Mouse (Mus musculus) megakaryocyte progenitor cell, adult 5-6 weeks (primary cell): Measurements from ENCODE around the gene Rab24. TPM values are rescaled to one million over a fixed set of nuclear protein-coding genes. Genes with fewer than 3 reads are reported as not detected.

Experiments
- total RNA-seq, 2 experiments: library from RNA; stranded (forward) in 1 of 2; stranded (reverse) in 1 of 2; fragments of 157-497, 149-512 nt in 1 of 2; fragments of 200-1000 nt in 1 of 2; gene quantifications; 2 replicates each; pipeline versions ENCODE4 v1.2.3 to v1.2.4; 2015 to 2017

Gene Rab24
- total RNA-seq, 2 experiments from 2014 or later = 34.6 to 152 TPM

Other genes with a start within 250 kb of the Rab24 start
- 38.0 and 49.0 TPM in 2 replicates for gene Uimc1, start 221.6 kb downstream of the Rab24 start, total RNA-seq (2015)
- gene Uimc1, start 221.6 kb downstream of the Rab24 start, total RNA-seq (2017) = 63.0 and 67.2 TPM in 2 replicates
- gene Zfp346, start 216.6 kb downstream of the Rab24 start, total RNA-seq (2015) = 9.1 and 13.8 TPM in 2 replicates
- 10.8 and 13.4 TPM in 2 replicates for gene Zfp346, start 216.6 kb downstream of the Rab24 start, total RNA-seq (2017)
- not detected in 2 replicates for gene Gm17617, start 188.4 kb downstream of the Rab24 start, total RNA-seq (2015)
- gene Gm17617, start 188.4 kb downstream of the Rab24 start, total RNA-seq (2017) = not detected in 2 replicates
- gene Fgfr4, start 169.3 kb downstream of the Rab24 start, total RNA-seq (2015) = not detected in 2 replicates
- gene Fgfr4, start 169.3 kb downstream of the Rab24 start, total RNA-seq (2017) = not detected in 2 replicates
- 90.4 and 94.9 TPM in 2 replicates for gene Nsd1, start 112.2 kb downstream of the Rab24 start, total RNA-seq (2015)
- 74.5 and 89.7 TPM in 2 replicates for gene Nsd1, start 112.2 kb downstream of the Rab24 start, total RNA-seq (2017)
- 350 and 360 TPM in 2 replicates for gene Prelid1, start 1.4 kb downstream of the Rab24 start, total RNA-seq (2015)
- gene Prelid1, start 1.4 kb downstream of the Rab24 start, total RNA-seq (2017) = 108 and 125 TPM in 2 replicates
- gene Mxd3, start 7.9 kb upstream of the Rab24 start, total RNA-seq (2015) = 4.7 and 6.9 TPM in 2 replicates
- gene Mxd3, start 7.9 kb upstream of the Rab24 start, total RNA-seq (2017) = 4.7 and 16.3 TPM in 2 replicates
- gene Lman2, start 40.8 kb upstream of the Rab24 start, total RNA-seq (2015) = 86.8 and 102 TPM in 2 replicates
- gene Lman2, start 40.8 kb upstream of the Rab24 start, total RNA-seq (2017) = 126 and 131 TPM in 2 replicates
- 11.5 and 12.6 TPM in 2 replicates for gene Rgs14, start 47.8 kb upstream of the Rab24 start, total RNA-seq (2015)
- gene Rgs14, start 47.8 kb upstream of the Rab24 start, total RNA-seq (2017) = 9.7 and 17.4 TPM in 2 replicates
- gene Slc34a1, start 76.2 kb upstream of the Rab24 start, total RNA-seq (2015) = 0.12 and 0.95 TPM in 2 replicates
- 0.08 and 1.1 TPM in 2 replicates for gene Slc34a1, start 76.2 kb upstream of the Rab24 start, total RNA-seq (2017)
- gene Pfn3, start 93.3 kb upstream of the Rab24 start, total RNA-seq (2015) = not detected in 2 replicates
- not detected in 2 replicates for gene Pfn3, start 93.3 kb upstream of the Rab24 start, total RNA-seq (2017)
- not detected in 2 replicates for gene F12, start 104.8 kb upstream of the Rab24 start, total RNA-seq (2015)
- gene F12, start 104.8 kb upstream of the Rab24 start, total RNA-seq (2017) = not detected in 2 replicates
- gene Grk6, start 123.1 kb upstream of the Rab24 start, total RNA-seq (2015) = 51.7 and 52.6 TPM in 2 replicates
- gene Grk6, start 123.1 kb upstream of the Rab24 start, total RNA-seq (2017) = 81.7 and 88.6 TPM in 2 replicates
- 0.72 and 1.7 TPM in 2 replicates for gene Prr7, start 142.3 kb upstream of the Rab24 start, total RNA-seq (2015)
- 1.5 TPM in 2 replicates for gene Prr7, start 142.3 kb upstream of the Rab24 start, total RNA-seq (2017)
- gene Dbn1, start 166.2 kb upstream of the Rab24 start, total RNA-seq (2015) = 0.72 and 0.76 TPM in 2 replicates
- 2.3 and 2.7 TPM in 2 replicates for gene Dbn1, start 166.2 kb upstream of the Rab24 start, total RNA-seq (2017)
- 12.7 and 13.0 TPM in 2 replicates for gene Pdlim7, start 191.7 kb upstream of the Rab24 start, total RNA-seq (2015)
- 5.3 and 5.9 TPM in 2 replicates for gene Pdlim7, start 191.7 kb upstream of the Rab24 start, total RNA-seq (2017)
- 18.1 and 34.6 TPM in 2 replicates for gene Dok3, start 207.3 kb upstream of the Rab24 start, total RNA-seq (2015)
- 22.9 and 31.2 TPM in 2 replicates for gene Dok3, start 207.3 kb upstream of the Rab24 start, total RNA-seq (2017)
- 28.0 and 29.1 TPM in 2 replicates for gene Ddx41, start 214.7 kb upstream of the Rab24 start, total RNA-seq (2015)
- 66.9 and 78.0 TPM in 2 replicates for gene Ddx41, start 214.7 kb upstream of the Rab24 start, total RNA-seq (2017)
- 24.9 and 29.1 TPM in 2 replicates for gene Fam193b, start 249.2 kb upstream of the Rab24 start, total RNA-seq (2015)
- gene Fam193b, start 249.2 kb upstream of the Rab24 start, total RNA-seq (2017) = 21.8 and 25.1 TPM in 2 replicates